Mouse (Mus musculus) naive thymus-derived CD4-positive, alpha-beta T cell, adult 5 months (primary cell): ENCODE measurements around the gene Sppl2b. TPM values are rescaled to one million over a fixed set of nuclear protein-coding genes. Genes with fewer than 3 reads are reported as not detected.

Source experiments
- polyA plus RNA-seq: library from polyadenylated mRNA; unstranded; fragments of 100-300 nt; shearing (Covaris generic); gene quantifications from one replicate; pipeline ENCODE4 v1.2.1, GENCODE M21; 2017

The Sppl2b gene
- 19.0 TPM for polyA plus RNA-seq

DNA sequence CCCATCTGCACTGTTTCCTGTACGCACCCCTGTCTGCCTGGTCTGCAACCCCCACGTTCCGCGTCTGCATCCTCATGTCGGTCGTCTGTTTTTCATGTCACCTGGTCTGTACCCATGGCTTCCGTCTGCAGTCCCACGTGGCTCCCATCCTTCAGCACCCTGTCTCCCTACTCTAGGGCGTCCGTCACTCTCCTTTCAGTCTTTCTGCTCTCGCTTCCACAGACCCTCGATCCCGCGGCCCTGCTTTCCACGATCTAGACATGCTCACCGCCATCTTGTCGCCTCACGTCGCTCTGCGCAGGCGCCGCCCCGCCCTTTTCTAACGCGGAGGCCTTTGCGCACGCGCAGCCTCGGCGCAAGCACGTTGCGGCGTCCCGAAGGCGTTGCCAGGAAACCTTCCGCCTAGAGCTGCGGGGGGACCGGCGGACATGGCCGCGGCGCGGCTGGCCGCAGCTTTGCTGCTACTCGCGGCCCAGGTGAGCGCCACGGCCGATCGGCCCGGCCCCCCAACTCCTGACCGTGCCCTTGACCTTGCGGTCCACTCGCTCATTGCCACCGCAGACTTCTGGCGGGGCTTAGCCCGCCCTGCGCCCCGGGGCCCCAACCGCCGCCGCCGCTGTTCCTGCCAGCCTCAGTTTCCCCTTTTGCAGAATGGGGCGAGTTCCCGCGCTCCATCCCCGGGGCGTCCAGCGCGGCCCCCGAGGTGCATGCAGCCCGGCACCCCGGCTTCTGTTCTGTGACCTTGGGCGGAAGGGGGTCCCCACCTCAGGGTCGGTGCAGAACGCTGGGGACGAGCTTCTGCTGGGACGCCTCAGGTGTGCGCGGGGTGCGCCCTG, at the start of gene Sppl2b, which contains the start of gene Lsm7:
TSS of gene Sppl2b (plus strand) at position 363 of the 836 bp plus-strand sequence.
TSS of gene Lsm7 (minus strand) at position 297 of the 836 bp plus-strand sequence.

DNA sequence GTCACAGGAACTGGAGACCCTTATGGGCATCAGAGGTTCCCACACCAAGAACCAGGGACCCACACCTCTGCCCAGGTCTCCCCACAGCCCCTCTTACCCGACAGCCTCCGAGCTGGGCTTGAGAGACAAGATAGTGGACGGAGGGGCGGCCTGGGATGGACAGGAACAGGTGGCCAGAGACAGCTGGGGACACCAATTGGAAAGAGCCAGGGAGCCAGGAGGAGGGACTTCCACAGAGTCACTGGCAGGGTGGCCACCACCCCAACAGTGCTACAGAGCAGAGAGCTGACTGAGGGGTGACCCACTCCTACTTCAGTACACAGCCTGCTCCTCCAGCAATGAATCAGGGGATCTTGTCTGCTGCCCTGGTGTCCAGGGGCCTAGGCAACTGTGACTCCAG, 41.7 kb upstream of the Sppl2b start, which contains the start of gene Jsrp1:
TSS of gene Jsrp1 (minus strand) at position 133 of the 400 bp plus-strand sequence.

GRCm38 (mm10) chr10:80826151-80827062, 28.7 kb upstream of the Sppl2b start, which contains the start of gene Oaz1:
Gene Oaz1, plus strand, starts transcription at chr10:80826656.

GRCm38 (mm10) chr10:80843931-80844547, 11.0 kb upstream of the Sppl2b start, which contains the start of gene Lingo3:
Gene Lingo3, minus strand, starts transcription at chr10:80844039.

DNA sequence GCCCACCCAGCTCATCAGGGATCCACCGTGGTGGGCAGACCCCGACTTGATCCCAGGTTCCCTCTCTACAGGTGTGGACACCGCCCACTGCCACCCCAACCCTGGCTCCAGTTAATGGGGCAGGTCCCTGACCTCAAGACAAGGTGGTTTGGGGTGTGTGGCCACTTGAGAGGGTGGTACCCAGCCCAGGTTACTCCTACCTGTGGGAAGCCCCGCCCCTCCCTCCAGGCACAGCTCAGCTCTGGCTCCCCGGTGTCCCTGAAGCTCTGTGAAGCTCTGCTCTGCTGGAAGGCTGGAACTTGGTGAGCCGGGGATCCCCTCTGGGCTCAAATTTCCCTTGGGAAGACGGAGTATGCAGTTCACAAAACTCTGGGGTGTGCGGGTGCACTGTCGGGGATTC, 16.5 kb downstream of the Sppl2b start, which contains the start of gene Tmprss9:
TSS of gene Tmprss9 (plus strand) at position 268 of the 400 bp plus-strand sequence.

DNA sequence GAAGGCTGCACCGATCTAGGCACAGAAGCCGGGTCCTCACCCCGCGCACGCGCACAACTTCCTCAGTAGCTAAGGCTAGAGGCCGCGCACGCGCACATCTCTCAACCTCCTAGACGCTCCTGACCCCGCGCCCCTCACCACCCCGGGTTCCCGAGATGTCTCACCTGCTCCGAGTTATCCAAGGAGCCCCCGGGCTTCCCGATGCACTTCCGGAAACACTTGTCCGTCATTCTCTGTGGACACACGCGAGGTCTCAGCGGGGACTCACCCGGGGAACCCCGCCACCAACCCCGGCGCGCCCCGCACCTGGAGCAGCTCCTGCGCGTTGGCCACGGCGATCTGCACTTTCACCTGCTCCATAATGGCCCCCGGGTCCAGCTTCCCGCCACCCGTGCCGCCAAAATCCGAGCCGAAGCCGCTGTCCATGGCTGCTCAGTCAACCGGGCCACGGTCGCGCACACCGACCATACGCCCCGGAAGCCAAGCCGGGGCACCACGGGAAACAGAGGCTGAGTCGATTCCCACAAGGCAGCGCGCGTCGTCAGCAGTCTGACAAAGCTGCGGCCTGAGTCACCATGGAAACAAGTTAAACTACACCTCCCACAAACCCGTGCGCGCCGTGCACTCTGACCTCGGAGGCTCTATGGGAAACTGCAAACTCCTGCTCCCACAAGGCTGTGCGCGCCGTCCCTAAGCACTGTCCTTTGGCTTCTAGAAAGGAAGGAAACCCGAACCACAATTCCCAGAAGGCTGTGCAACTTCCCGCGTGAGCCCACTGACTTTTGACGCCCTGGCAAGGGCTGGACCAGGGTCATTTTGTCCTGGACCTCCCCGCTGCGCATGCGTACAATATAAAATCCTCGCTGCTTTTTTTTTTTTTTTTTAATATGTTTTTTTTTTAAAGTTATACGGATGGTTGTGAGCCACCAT, 45.5 kb downstream of the Sppl2b start, which contains the start of gene Timm13:
TSS of gene Timm13 (minus strand) at position 652 of the 930 bp plus-strand sequence.

DNA sequence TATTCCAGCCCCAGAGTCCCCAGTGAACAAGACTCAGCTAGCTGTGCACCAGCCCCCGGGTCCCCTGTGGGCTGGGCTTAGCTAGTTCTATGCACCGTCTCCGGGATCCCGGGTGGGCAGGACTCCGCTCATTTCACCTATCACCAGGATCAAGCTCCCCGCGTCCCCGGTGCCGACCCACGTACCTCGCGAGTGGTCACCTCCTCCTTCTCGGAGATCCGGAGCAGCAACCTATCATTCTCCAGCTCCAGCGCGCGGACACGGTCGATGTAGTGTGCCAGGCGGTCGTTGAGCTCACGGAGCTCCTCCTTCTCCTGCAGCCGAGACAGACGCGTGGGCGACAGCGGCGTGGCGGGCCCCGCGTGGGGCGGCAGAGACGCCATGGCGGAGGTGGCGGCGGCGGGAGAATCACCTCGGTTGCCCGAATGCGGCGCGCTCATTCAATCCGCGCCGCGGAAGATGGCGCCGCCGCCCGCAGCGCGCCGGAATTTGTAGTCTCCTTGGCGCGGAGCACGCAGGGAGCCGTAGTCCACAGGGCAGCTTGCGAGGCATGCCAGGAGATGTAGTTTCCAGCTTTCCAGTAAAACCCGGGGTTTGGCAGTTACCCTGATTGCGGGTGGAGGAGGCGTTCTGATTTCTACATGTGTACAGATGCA, 62.8 kb downstream of the Sppl2b start, which contains the start of gene Lmnb2:
TSS of gene Lmnb2 (minus strand) at position 467 of the 656 bp plus-strand sequence.

Other genes with a start within 250 kb of the Sppl2b start
- 8.5 TPM for gene Gm49322, start 249.3 kb upstream of the Sppl2b start, polyA plus RNA-seq
- gene Csnk1g2, start 232.4 kb upstream of the Sppl2b start, polyA plus RNA-seq = 353 TPM
- gene Btbd2, start 198.2 kb upstream of the Sppl2b start, polyA plus RNA-seq = 22.0 TPM
- gene Mknk2, start 177.2 kb upstream of the Sppl2b start, polyA plus RNA-seq = 190 TPM
- 103 TPM for gene Mob3a, start 153.3 kb upstream of the Sppl2b start, polyA plus RNA-seq
- 67.9 TPM for gene Izumo4, start 153.1 kb upstream of the Sppl2b start, polyA plus RNA-seq
- 79.7 TPM for gene Ap3d1, start 113.0 kb upstream of the Sppl2b start, polyA plus RNA-seq
- gene Dot1l, start 100.1 kb upstream of the Sppl2b start, polyA plus RNA-seq = 39.6 TPM
- 65.0 TPM for gene Sf3a2, start 57.1 kb upstream of the Sppl2b start, polyA plus RNA-seq
- gene Plekhj1, start 56.6 kb upstream of the Sppl2b start, polyA plus RNA-seq = 196 TPM
- gene Amh, start 50.0 kb upstream of the Sppl2b start, polyA plus RNA-seq = not detected
- gene Jsrp1, start 41.8 kb upstream of the Sppl2b start, polyA plus RNA-seq = not detected
- 2,215 TPM for gene Oaz1, start 28.6 kb upstream of the Sppl2b start, polyA plus RNA-seq
- gene Lingo3, start 11.2 kb upstream of the Sppl2b start, polyA plus RNA-seq = not detected
- 91.1 TPM for gene Lsm7, start 66 bp upstream of the Sppl2b start, polyA plus RNA-seq
- gene Tmprss9, start 16.6 kb downstream of the Sppl2b start, polyA plus RNA-seq = not detected
- gene Timm13, start 45.7 kb downstream of the Sppl2b start, polyA plus RNA-seq = 150 TPM
- gene Lmnb2, start 63.0 kb downstream of the Sppl2b start, polyA plus RNA-seq = 14.8 TPM
- gene Gadd45b, start 74.8 kb downstream of the Sppl2b start, polyA plus RNA-seq = 43.3 TPM
- gene Gng7, start 159.7 kb downstream of the Sppl2b start, polyA plus RNA-seq = not detected
- gene Diras1, start 170.4 kb downstream of the Sppl2b start, polyA plus RNA-seq = not detected
- gene Slc39a3, start 182.2 kb downstream of the Sppl2b start, polyA plus RNA-seq = 14.7 TPM
- 68.7 TPM for gene Sgta, start 204.9 kb downstream of the Sppl2b start, polyA plus RNA-seq
- 6.5 TPM for gene Thop1, start 214.8 kb downstream of the Sppl2b start, polyA plus RNA-seq
- gene Creb3l3, start 243.6 kb downstream of the Sppl2b start, polyA plus RNA-seq = not detected